17 mouse cellular contexts compared by ENCODE assay signal in the genomic region with DNA sequence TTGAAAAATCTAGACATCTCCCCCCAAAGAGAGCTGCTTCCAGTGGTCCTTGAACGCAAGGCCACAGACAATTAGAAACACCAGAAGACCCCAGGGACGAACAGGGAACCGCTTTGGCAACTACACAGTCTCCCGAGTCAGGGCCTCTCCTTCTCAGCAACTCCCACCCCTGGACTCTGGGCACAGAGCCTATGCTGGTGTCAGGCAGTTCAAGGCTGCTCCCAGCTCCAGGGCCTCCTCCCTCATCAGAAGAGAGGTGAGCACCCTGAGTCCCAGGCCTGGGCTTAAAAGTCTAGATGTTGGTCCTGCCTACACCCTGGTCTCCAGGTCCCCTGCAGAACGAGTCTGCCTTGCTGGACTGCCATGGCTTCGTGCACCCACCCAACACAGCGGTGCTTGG. TPM values are rescaled to one million over a fixed set of nuclear protein-coding genes. Genes with fewer than 3 reads are reported as not detected.
DNase-seq lines count a peak whose midpoint lies in the region; ATAC-seq lines count a peak whose summit lies in the region.
"Had no signal": no experiment of that assay in that cellular context is flagged by ENCODE, and none has a peak within 500 bp of the region (broad histone marks: within the 10 kb centered on the region; RNA-seq: fewer than 3 reads in every experiment).

No protein-coding gene starts in this region.

- intact Hi-C loops in heart, postnatal 25 days (cut with DNase I): no loop called here

- no peak overlapping the region for H3K4me2 ChIP-seq in midbrain, embryonic 13.5 days (replicated peaks)
- H3K4me2 ChIP-seq in midbrain, embryonic 11.5 days: no peak overlapping the region
- no peak overlapping the region for H3K4me2 ChIP-seq in stomach, embryonic 15.5 days

- WGBS in midbrain, embryonic 13.5 days: 78% methylated on average over 7 of the region's 7 CpGs
- 93% methylated on average over 7 of the region's 7 CpGs for WGBS in midbrain, embryonic 11.5 days
- 71% methylated on average over 7 of the region's 7 CpGs for WGBS in stomach, embryonic 15.5 days

- H3K27ac ChIP-seq in midbrain, embryonic 13.5 days: no peak overlapping the region
- H3K27ac ChIP-seq in midbrain, embryonic 11.5 days (ENCODE audit: low read depth, low read length): no peak overlapping the region
- H3K27ac ChIP-seq in stomach, embryonic 15.5 days: peak overlapping the region; percentile 21; the same call in 1 of the 2 replicates
- H3K27ac ChIP-seq: liver, embryonic 14.5 days had no signal

- no peaks in the 10 kb centered on the region for H3K9me3 ChIP-seq in midbrain, embryonic 13.5 days
- H3K9me3 ChIP-seq in midbrain, embryonic 11.5 days (ENCODE audit: control insufficient read depth, low read length): no peaks in the 10 kb centered on the region
- no peaks in the 10 kb centered on the region for H3K9me3 ChIP-seq in stomach, embryonic 15.5 days

- H3K9ac ChIP-seq in midbrain, embryonic 13.5 days (replicated peaks): peak overlapping the region; percentile 28; the same call in 1 of the 2 replicates
- no peak overlapping the region for H3K9ac ChIP-seq in midbrain, embryonic 11.5 days (ENCODE audit: low read length)
- H3K9ac ChIP-seq in stomach, embryonic 15.5 days: no peak overlapping the region
- H3K9ac ChIP-seq: liver, embryonic 14.5 days had no signal

- no peaks in the 10 kb centered on the region for H3K27me3 ChIP-seq in midbrain, embryonic 13.5 days
- H3K27me3 ChIP-seq in midbrain, embryonic 11.5 days (ENCODE audit: control insufficient read depth, insufficient read depth, low read length): no peaks in the 10 kb centered on the region
- no peaks in the 10 kb centered on the region for H3K27me3 ChIP-seq in stomach, embryonic 15.5 days (replicated peaks)

- H3K4me1 ChIP-seq in midbrain, embryonic 13.5 days (replicated peaks): peaks cover 69% of the 10 kb centered on the region
- peaks cover 48% of the 10 kb centered on the region for H3K4me1 ChIP-seq in midbrain, embryonic 11.5 days (ENCODE audit: control insufficient read depth, insufficient read depth, low read length)
- H3K4me1 ChIP-seq in stomach, embryonic 15.5 days: peaks cover 47% of the 10 kb centered on the region

- H3K36me3 ChIP-seq in midbrain, embryonic 13.5 days: peaks cover 35% of the 10 kb centered on the region
- H3K36me3 ChIP-seq in midbrain, embryonic 11.5 days (ENCODE audit: control insufficient read depth, insufficient read depth, low read length): no peaks in the 10 kb centered on the region; the same call in 1 of the 2 replicates
- H3K36me3 ChIP-seq in stomach, embryonic 15.5 days: peaks cover 11% of the 10 kb centered on the region; the same call in 1 of the 2 replicates

- DNase-seq in heart, postnatal 4 days: peak; percentile 47
- DNase-seq in heart, postnatal 25 days (ENCODE audit: low spot score): no peak
- no peak for DNase-seq in midbrain, embryonic 11.5 days (ENCODE audit: low spot score, missing footprints)
- peak; percentile 71 for DNase-seq in adrenal gland, postnatal 14 days
- no peak for DNase-seq in right cerebral cortex, postnatal 4 days
- DNase-seq in T-cell, adult 2 months (ENCODE audit: low spot score): no peak
- DNase-seq: cerebellum, postnatal 14 days; gastrocnemius, postnatal 10 days; kidney, postnatal 36 days; lung, postnatal 14 days; retina, postnatal 1 day; spleen, adult 18-20 months had no signal

- no peak overlapping the region for H3K4me3 ChIP-seq in midbrain, embryonic 13.5 days (replicated peaks)
- H3K4me3 ChIP-seq in midbrain, embryonic 11.5 days (ENCODE audit: low read depth, low read length): no peak overlapping the region
- H3K4me3 ChIP-seq in stomach, embryonic 15.5 days (replicated peaks): no peak overlapping the region
- H3K4me3 ChIP-seq: erythroblast, embryonic 14.5 days had no signal

- no peak for ATAC-seq in midbrain, embryonic 13.5 days
- ATAC-seq in midbrain, embryonic 11.5 days (ENCODE audit: low FRiP score): no peak
- no peak for ATAC-seq in stomach, embryonic 15.5 days (ENCODE audit: insufficient read depth, low FRiP score, low read depth)
- ATAC-seq: intestine, postnatal 0 days had no signal

RNA-seq across cellular contexts. Expression of a gene that starts 10.7 kb away (rescaled TPM):
- 10 to 100 TPM; 39.4 to 40.7 TPM for total RNA-seq in heart, postnatal 4 days (2021)
- total RNA-seq in heart, postnatal 25 days (2021): 10 to 100 TPM in 1 of 2 experiments, 1 to 10 TPM in 1; 9.8 to 10.2 TPM
- polyA plus RNA-seq in midbrain, embryonic 13.5 days (2015; fragmentation: Nextera tagmentation; extraction: Ambion mirVana): 80.3 and 91.8 TPM in 2 replicates
- 60.1 and 63.5 TPM in 2 replicates for polyA plus RNA-seq in midbrain, embryonic 11.5 days (2014; fragmentation: Nextera tagmentation; extraction: Ambion mirVana)
- 63.5 and 64.3 TPM in 2 replicates for total RNA-seq in adrenal gland, postnatal 14 days (2021)
- 79.2 and 85.6 TPM in 2 replicates for polyA plus RNA-seq in stomach, embryonic 15.5 days (2015; fragmentation: Nextera tagmentation; extraction: Ambion mirVana)

Comparison
In these comparisons a context has a peak if more than half of its experiments do, and no peak if none do; other contexts are left out.
1. DNase-seq: peak in heart, postnatal 4 days (single experiment) and adrenal gland, postnatal 14 days (single experiment); none in heart, postnatal 25 days (single experiment), midbrain, embryonic 11.5 days (single experiment), right cerebral cortex, postnatal 4 days (single experiment) and T-cell, adult 2 months (single experiment).